Mouse (Mus musculus): ENCODE measurements around the gene Dgat2.

DNA sequence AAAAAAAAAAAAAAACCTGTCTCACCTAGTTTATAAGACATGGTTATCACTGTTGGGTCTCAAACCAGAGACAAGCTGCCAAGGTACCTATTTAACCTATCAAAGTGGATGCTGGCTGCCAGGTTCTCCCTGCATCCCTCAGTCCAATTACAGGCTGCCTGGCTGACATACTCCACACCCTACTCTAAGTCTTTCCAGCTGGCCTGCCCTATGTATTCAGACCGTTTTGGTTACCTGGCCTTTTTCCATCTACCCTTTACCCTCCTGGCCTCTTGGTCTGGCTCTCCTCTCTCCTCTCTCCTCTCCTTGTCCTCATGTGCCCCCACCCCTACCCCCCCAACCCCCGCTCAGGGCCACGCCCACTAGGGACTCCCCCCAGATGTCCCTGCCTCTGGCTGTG lies 65.7 kb downstream of the Dgat2 start:
- no peak for TF ChIP-seq RCOR1 (conservative IDR thresholded peaks at IDR 0.05; ENCODE audit: low read depth, low read length)
- no peak for TF ChIP-seq CTCF (conservative IDR thresholded peaks at IDR 0.05 in 1 of 2, IDR thresholded peaks at IDR 0.05 in 1 of 2; ENCODE audit: low read depth in 2 of 2, low read length in 2 of 2)
- TF ChIP-seq CHD1 (IDR thresholded peaks at IDR 0.05; ENCODE audit: low read depth, low read length): no peak
- TF ChIP-seq POLR2AphosphoS2 (IDR thresholded peaks at IDR 0.05; ENCODE audit: low read depth, low read length): no peak
- no peak for TF ChIP-seq POLR2A (IDR thresholded peaks at IDR 0.05; ENCODE audit: low read depth, low read length)
- TF ChIP-seq NRF1 (IDR thresholded peaks at IDR 0.05; ENCODE audit: low read depth, low read length): no peak
- TF ChIP-seq CHD2 (IDR thresholded peaks at IDR 0.05; ENCODE audit: low read length): no peak

Measured in CH12.LX (cell line).